Mouse (Mus musculus) heart, postnatal 10 days (tissue): ENCODE data around the gene Ror1. TPM values are rescaled to one million over a fixed set of nuclear protein-coding genes. Genes with fewer than 3 reads are reported as not detected.

Experiments
- DNase-seq, 2 experiments: peaks; one replicate each; pipeline ENCODE4 v3.0.0; 2021
- intact Hi-C: fragments of 180-260 bp; cut with DNase I; formaldehyde crosslinking; loops from one replicate; pipeline ENCODE4 v1.15.1; 2025
- total RNA-seq, 2 experiments: library from RNA; stranded (reverse); gene quantifications; 2 replicates each; pipeline ENCODE4 v1.2.3; 2021

Ror1 gene
- total RNA-seq, 2 experiments from 2014 or later, result 23.5 to 24.0 TPM

DNA sequence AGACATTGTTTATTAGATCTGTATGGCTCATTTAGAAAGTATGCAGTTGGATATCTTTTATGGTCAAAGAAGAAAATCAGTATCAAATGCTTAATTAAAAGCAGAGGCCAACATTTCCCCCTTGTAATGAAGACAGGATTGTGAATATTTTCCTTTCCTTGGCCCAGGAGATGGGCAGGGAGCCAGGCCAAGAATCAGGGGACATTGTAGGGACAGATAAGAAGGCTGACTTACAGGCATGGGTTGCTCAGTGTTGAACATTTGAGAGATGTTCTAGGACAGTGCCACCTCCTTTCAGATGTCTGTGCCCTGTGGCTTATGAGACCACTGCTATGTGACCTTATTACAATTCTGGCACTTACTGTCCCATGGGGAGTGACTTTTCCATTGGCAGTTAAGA is 18.6 kb downstream of the Ror1 start:
- intact Hi-C loops, result no loop called here
- peak in 1 of 2 experiments; percentile 28 for DNase-seq

- intact Hi-C loops, result no loop called here
- no peak for DNase-seq
Observed at GRCm38 (mm10) chr4:100116366-100116765, 20.8 kb downstream of the Ror1 start.

DNA sequence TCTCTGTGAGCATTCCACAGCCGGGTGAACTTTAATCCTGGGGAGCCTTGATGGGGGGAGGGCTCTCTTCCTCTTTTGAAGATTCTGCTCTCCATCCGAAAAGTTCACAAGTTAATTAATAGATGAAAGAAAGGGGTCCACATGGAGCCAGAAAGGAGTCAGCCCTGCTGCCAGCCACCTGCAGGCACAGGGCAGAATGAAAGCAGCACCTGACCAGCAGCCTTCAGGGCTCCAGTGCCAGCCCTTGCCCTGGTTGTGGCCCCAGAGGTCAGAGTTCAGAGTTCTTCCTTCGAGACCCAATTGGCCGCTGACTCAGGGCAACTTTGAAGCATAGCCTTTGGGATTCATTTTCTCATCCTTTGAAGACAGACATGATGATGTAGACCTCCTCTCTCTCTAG is 23.1 kb downstream of the Ror1 start:
- DNase-seq, result no peak
- intact Hi-C loops, result no loop called here

DNA sequence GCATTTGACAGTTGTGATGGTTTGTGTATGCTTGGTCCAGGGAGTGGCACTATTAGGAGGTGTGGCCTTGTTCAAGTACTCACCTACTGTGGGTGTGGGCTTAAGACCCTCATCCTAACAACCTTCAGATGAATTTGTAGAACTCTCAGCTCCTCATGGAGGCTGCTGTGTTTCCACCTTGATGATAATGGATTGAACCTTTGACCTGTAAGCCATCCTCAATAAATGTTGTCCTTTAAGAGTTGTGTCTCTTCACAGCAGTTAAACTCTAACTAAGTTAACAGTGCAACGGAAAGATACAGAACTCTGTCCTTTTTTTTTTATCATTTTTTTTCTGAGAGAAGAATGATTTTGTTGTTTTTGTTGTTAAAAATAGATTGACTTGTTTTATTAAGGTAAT is 23.8 kb downstream of the Ror1 start:
- no peak for DNase-seq
- intact Hi-C loops, result no loop called here

DNA sequence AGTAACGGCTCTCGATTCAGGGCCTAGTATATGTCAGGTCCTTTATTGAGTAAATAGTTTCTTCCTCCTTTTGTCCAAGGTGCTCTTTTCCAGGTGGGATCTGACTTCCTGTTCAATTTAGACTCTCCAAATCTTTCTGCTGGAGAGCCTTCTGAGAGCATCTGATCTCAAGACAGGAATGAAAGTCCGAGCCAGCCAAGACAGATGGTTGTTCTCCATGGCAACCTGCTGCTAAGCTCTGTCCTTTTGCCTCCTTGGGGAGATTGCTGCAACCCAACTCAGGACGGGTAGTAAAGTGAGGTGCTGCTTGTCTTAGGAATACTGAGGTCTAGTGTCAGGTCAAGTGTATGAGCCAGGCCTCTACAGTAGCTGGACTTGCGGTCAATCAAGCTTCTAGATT is 25.0 kb downstream of the Ror1 start:
- intact Hi-C loops, result no loop called here
- no peak for DNase-seq

GRCm38 (mm10) chr4:100122436-100122835 is 26.8 kb downstream of the Ror1 start:
- intact Hi-C loops, result no loop called here
- no peak for DNase-seq

DNA sequence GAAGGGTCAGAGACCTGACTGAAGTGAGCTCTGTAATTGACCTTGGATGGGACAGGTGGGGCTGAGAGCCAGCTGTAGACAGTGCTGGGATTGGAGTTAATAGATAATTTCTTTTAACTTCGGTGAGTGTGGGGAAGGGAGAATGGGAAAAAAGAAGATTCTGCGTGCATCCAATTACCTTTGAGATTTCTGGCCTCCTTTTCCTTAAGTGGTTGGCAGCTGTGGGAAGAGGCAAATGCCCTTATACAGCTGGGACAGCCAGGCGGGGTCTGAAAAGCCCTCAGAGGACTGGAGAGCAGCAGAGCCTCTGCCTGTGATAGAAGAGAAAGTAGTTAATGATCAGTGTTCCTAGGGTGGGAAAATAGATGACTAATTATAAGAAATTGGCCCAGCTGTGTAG is 27.9 kb downstream of the Ror1 start:
- DNase-seq, result no peak
- intact Hi-C loops, result no loop called here

DNA sequence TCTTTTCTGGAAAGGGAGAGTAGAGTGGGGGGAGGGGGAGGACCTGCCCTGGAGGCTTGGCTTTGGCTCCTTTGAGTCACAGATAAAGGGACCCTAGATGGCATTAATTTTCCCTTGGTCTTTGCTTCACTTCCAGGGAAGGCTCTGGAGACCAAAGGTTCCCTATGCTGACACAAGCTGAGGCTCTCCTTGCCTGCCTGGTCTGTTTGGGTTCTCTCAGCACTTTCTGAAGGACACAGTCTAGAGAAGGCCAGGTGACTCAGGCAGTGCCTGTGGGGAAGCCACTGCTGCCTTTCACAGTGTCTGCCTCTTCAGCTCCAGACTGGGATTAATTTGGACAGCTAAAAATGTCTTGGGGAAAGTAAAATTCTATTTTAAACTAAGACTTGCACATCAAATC is 28.5 kb downstream of the Ror1 start:
- DNase-seq, result no peak
- intact Hi-C loops, result no loop called here

DNA sequence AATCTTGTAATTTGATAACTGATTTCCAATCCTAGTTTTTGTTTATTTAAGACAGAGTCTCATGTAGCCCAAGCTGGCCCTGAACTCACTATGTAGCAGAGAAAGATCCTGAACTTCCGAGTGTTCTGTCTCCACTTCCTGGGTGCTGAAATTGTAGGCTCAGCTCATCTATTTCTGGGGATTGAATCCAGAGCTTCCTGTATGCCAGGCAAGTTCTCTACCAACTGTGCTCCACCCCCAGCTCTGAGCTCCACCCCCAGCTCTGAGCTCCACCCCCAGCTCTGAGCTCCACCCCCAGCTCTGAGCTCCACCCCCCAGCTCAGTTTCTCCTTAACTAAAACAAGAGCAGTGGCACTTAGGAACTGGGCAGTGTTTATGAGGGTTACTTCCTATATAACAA is 29.3 kb downstream of the Ror1 start:
- no peak for DNase-seq

GRCm38 (mm10) chr4:100126531-100127310 is 31.1 kb downstream of the Ror1 start:
- intact Hi-C loops, result no loop called here
- DNase-seq, result no peak

More for the DNA sequence above, 29.3 kb downstream of the Ror1 start:
- intact Hi-C loops, result no loop called here

DNA sequence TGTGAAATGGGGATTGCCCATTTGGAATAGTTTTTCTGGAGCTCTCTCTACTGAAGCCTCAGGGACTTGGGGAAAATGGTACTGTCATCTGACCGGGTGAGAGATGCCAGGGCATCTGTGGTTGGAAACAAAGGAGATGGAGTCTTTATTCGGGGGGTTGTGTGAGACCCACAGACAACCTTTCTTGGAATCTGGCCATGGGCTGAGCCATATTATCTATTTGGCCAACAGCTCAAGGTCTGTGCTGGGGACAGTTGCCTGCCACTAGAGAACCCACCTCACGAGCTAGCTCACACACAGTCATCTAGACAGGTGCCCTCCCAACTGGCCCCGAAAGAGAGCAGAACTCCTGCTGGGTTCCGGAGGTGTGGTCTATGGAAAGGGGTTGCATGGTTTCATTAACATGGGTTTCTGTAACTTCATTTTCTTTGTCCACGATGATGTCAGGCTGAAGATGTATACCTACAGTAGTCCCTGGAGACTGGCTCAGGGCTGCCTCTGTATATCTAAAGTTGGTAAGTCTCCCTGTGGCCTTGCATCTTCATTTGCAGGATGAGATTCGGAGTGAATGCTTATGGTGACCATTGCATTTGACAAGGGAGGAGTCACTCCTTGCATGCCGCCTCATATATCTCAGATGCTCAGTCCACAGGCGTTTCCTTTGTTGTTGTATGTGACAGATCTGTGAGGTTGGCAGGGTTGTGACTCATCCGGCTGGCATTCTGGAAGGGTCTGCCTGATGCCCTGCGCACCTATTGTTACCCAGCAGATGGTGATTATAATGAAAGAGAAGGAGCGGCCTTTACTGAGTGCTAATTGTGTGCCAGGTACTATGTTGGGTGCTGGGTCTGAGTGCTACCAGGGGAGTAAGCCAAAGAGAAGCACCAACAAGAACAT is 32.7 kb downstream of the Ror1 start:
- intact Hi-C loops, result no loop called here
- DNase-seq, result no peak

DNA sequence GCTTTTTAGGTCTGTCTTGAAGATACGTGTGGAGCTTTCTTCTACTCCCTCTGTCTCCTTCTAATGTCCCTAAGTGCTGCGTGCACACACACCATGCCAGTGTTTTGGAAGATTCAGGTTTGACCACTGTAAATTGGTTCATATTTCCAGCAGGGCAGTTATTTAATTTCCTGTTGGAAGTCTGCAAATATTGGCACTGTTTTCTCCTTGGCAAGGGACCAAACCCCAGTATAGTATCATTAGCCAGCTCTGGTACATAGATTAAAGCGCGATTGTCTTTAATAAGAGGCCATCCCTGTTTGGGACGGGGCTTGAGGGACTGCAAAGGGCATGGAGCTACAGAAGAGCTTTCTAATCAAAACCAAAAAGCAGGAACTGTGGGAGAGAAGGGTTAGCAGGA is 33.6 kb downstream of the Ror1 start:
- DNase-seq, result no peak
- intact Hi-C loops, result no loop called here

GRCm38 (mm10) chr4:100130771-100131475 is 35.3 kb downstream of the Ror1 start:
- intact Hi-C loops, result no loop called here
- peak; percentile 38 to 44 for DNase-seq

GRCm38 (mm10) chr4:100131488-100131887 is 35.9 kb downstream of the Ror1 start:
- intact Hi-C loops, result no loop called here
- DNase-seq, result no peak

- intact Hi-C loops, result no loop called here
- no peak for DNase-seq
Observed at GRCm38 (mm10) chr4:100132261-100132660, 36.7 kb downstream of the Ror1 start.

- no peak for DNase-seq
- intact Hi-C loops, result no loop called here
Observed at GRCm38 (mm10) chr4:100136046-100136445, 40.5 kb downstream of the Ror1 start.

- intact Hi-C loops, result no loop called here
- no peak for DNase-seq
Observed at GRCm38 (mm10) chr4:100137102-100137835, 41.7 kb downstream of the Ror1 start.

DNA sequence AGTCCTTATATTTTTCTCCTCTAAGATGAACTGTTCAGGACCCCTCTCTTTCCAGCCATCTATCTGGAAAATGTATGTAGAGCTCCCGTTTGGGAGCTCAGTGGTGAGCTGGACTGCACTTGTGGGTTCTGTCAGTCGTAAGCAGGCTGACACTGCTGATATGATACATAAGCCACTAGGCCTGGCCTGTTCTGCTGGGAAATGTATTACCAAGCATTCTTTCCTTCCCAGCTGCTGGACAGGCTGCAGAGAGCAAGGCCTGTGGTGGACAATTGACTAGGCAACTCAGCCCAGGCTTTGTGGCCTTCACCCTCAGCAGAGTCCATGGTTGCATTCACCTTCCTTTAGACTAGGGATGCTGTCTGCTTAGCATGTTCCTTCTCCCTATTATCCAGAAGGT is 46.0 kb downstream of the Ror1 start:
- intact Hi-C loops, result no loop called here
- DNase-seq, result peak; percentile 39 to 43

DNA sequence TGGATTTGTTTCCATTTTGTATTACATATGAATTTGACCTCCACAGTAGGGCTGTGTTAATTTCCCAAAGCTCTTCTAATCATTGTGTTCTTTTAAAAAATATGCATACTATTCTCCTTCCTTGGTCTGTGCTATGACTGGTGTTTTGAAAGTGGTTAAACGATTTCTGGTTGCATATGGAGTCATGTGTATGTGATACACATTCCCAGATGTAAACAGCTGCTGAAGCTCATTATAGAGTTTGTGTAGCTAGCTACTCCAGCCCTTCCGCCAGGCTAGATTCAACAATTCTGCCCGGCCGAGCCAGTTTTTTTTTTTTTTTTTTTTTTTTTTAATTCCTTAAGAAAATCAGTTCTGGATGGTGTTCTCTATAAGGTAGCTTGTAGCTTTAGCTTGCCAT is 49.2 kb downstream of the Ror1 start:
- intact Hi-C loops, result no loop called here

GRCm38 (mm10) chr4:100150797-100151196 is 55.2 kb downstream of the Ror1 start:
- intact Hi-C loops, result no loop called here
- no peak for DNase-seq

More for the DNA sequence above, 49.2 kb downstream of the Ror1 start:
- DNase-seq, result no peak
